Mouse (Mus musculus) MEL (cell line): ENCODE measurements around the gene Fcamr. TPM values are rescaled to one million over a fixed set of nuclear protein-coding genes. Genes with fewer than 3 reads are reported as not detected.

ENCODE experiments used
- DNase-seq: peaks from one replicate; pipeline ENCODE4 v3.0.0; 2011; ENCODE audit warnings: low read depth, low spot score
- H3K27ac ChIP-seq: 2 replicates; pipeline ENCODE4 v1.5.1; 2012; ENCODE audit warnings: low read depth, mild to moderate bottlenecking, control low read depth, low read length, moderate library complexity; ENCODE audit not compliant: control insufficient read depth
- H3K27me3 ChIP-seq, 2 experiments: fragments of 150-350 bp in 1 of 2; sonication (generic) in 1 of 2; 2 replicates each; pipeline ENCODE4 v1.6.1; 2012; ENCODE audit warnings: low read length in 2 of 2, mild to moderate bottlenecking in 2 of 2, improper control_type of control experiment in 1 of 2, moderate library complexity in 1 of 2; ENCODE audit not compliant: insufficient read depth in 2 of 2, control insufficient read depth in 1 of 2
- H3K36me3 ChIP-seq, 2 experiments: 2 replicates each; pipeline ENCODE4 v1.6.1; 2012 to 2014; ENCODE audit warnings: low read length in 2 of 2, improper control_type of control experiment in 1 of 2, inconsistent platforms in 1 of 2, mild to moderate bottlenecking in 1 of 2; ENCODE audit not compliant: insufficient read depth in 2 of 2, control insufficient read depth in 1 of 2
- H3K4me1 ChIP-seq, 2 experiments: fragments of 150-350 bp in 1 of 2; sonication (generic) in 1 of 2; 2 replicates each; pipeline ENCODE4 v1.6.1; 2012; ENCODE audit warnings: low read length in 2 of 2, improper control_type of control experiment in 1 of 2, mild to moderate bottlenecking in 1 of 2; ENCODE audit not compliant: insufficient read depth in 2 of 2, control insufficient read depth in 1 of 2
- H3K4me3 ChIP-seq, 2 experiments: fragments of 150-350 bp in 1 of 2; sonication (generic) in 1 of 2; 2 replicates each; pipeline ENCODE4 v1.5.1; 2012; ENCODE audit warnings: low read depth in 2 of 2, low read length in 2 of 2, mild to moderate bottlenecking in 2 of 2, moderate library complexity in 2 of 2, control low read depth in 1 of 2, improper control_type of control experiment in 1 of 2; ENCODE audit not compliant: control insufficient read depth in 1 of 2, insufficient read depth in 1 of 2
- H3K79me2 ChIP-seq: 2 replicates; pipeline ENCODE4 v1.6.1; 2012; ENCODE audit warnings: mild to moderate bottlenecking, low read length, moderate library complexity; ENCODE audit not compliant: control insufficient read depth, poor library complexity, insufficient read depth
- H3K9ac ChIP-seq: 2 replicates; pipeline ENCODE4 v1.6.1; 2012; ENCODE audit warnings: low read depth, mild to moderate bottlenecking, control low read depth, low read length, moderate library complexity; ENCODE audit not compliant: control insufficient read depth, poor library complexity, severe bottlenecking
- H3K9me3 ChIP-seq: fragments of 150-350 bp; sonication (generic); replicated peaks from 2 replicates; pipeline ENCODE4 v1.6.1; 2012; ENCODE audit warnings: mild to moderate bottlenecking, low read length, improper control_type of control experiment, moderate library complexity; ENCODE audit not compliant: insufficient read depth
- CHD1 ChIP-seq: IDR thresholded peaks from 2 replicates; pipeline ENCODE4 v1.6.1; 2012; ENCODE audit warnings: low read depth, mild to moderate bottlenecking, inconsistent platforms, low read length, improper control_type of control experiment
- ELF1 ChIP-seq: IDR thresholded peaks from 2 replicates; pipeline ENCODE4 v1.6.1; 2014; ENCODE audit warnings: low read depth, mild to moderate bottlenecking, inconsistent platforms, low read length, improper control_type of control experiment, moderate library complexity
- EP300 ChIP-seq, 2 experiments: IDR thresholded peaks; 2 replicates each; pipeline ENCODE4 v1.6.1; 2011; ENCODE audit warnings: improper control_type of control experiment in 2 of 2, low read length in 2 of 2, low read depth in 1 of 2, mild to moderate bottlenecking in 1 of 2
- GABPA ChIP-seq: IDR thresholded peaks from 2 replicates; pipeline ENCODE4 v1.6.1; 2012; ENCODE audit warnings: low read depth, mild to moderate bottlenecking, inconsistent platforms, low read length, improper control_type of control experiment, moderate library complexity
- HCFC1 ChIP-seq: IDR thresholded peaks from 2 replicates; pipeline ENCODE4 v1.6.1; 2012; ENCODE audit warnings: low read depth, mild to moderate bottlenecking, inconsistent platforms, low read length, improper control_type of control experiment, moderate library complexity
- JUND ChIP-seq: IDR thresholded peaks from 2 replicates; pipeline ENCODE4 v1.6.1; 2011; ENCODE audit warnings: low read depth, mild to moderate bottlenecking, improper control_type of control experiment, low read length
- MAX ChIP-seq: IDR thresholded peaks from 2 replicates; pipeline ENCODE4 v1.6.1; 2011; ENCODE audit warnings: low read length, improper control_type of control experiment
- MEF2A ChIP-seq: IDR thresholded peaks from 2 replicates; pipeline ENCODE4 v1.6.1; 2014; ENCODE audit warnings: low read depth, mild to moderate bottlenecking, inconsistent platforms, low read length, improper control_type of control experiment; ENCODE audit not compliant: poor library complexity, insufficient replicate concordance, severe bottlenecking; ENCODE audit errors: extremely low read depth
- MXI1 ChIP-seq: IDR thresholded peaks from 2 replicates; pipeline ENCODE4 v1.6.1; 2011; ENCODE audit warnings: mild to moderate bottlenecking, low read depth, low read length, improper control_type of control experiment
- MYB ChIP-seq: IDR thresholded peaks from 2 replicates; pipeline ENCODE4 v1.6.1; 2011; ENCODE audit warnings: mild to moderate bottlenecking, low read depth, low read length, improper control_type of control experiment
- NELFE ChIP-seq: IDR thresholded peaks from 2 replicates; pipeline ENCODE4 v1.6.1; 2011; ENCODE audit warnings: low read depth, low read length, improper control_type of control experiment
- NRF1 ChIP-seq: IDR thresholded peaks from 2 replicates; pipeline ENCODE4 v1.6.1; 2014; ENCODE audit warnings: low read depth, mild to moderate bottlenecking, inconsistent platforms, low read length, improper control_type of control experiment, moderate library complexity; ENCODE audit not compliant: poor library complexity, insufficient read depth, severe bottlenecking
- POLR2A ChIP-seq, 2 experiments: IDR thresholded peaks; 2 replicates each; pipeline ENCODE4 v1.6.1; 2011 to 2012; ENCODE audit warnings: low read length in 2 of 2, mild to moderate bottlenecking in 2 of 2, control low read depth in 1 of 2, improper control_type of control experiment in 1 of 2, low read depth in 1 of 2, moderate library complexity in 1 of 2; ENCODE audit not compliant: control insufficient read depth in 1 of 2, insufficient read depth in 1 of 2, poor library complexity in 1 of 2
- POLR2AphosphoS2 ChIP-seq: IDR thresholded peaks from 2 replicates; pipeline ENCODE4 v1.6.1; 2011; ENCODE audit warnings: low read length, improper control_type of control experiment
- POLR2AphosphoS5 ChIP-seq: IDR thresholded peaks from 2 replicates; pipeline ENCODE4 v1.6.1; 2012; ENCODE audit warnings: low read depth, borderline replicate concordance, mild to moderate bottlenecking, inconsistent platforms, low read length, moderate library complexity, mixed read lengths
- SIN3A ChIP-seq: IDR thresholded peaks from 2 replicates; pipeline ENCODE4 v1.6.1; 2012; ENCODE audit warnings: low read length, improper control_type of control experiment, inconsistent platforms
- TAL1 ChIP-seq: IDR thresholded peaks from 2 replicates; pipeline ENCODE4 v1.6.1; 2012; ENCODE audit warnings: mild to moderate bottlenecking, inconsistent platforms, low read length, moderate library complexity, mixed read lengths
- TBP ChIP-seq: IDR thresholded peaks from 2 replicates; pipeline ENCODE4 v1.8.0; 2011; ENCODE audit warnings: low read depth, low read length, improper control_type of control experiment
- USF2 ChIP-seq, 2 experiments: IDR thresholded peaks; 2 replicates each; pipeline ENCODE4 v1.6.1; 2011 to 2012; ENCODE audit warnings: improper control_type of control experiment in 2 of 2, low read length in 2 of 2, borderline replicate concordance in 1 of 2, inconsistent platforms in 1 of 2, low read depth in 1 of 2, mild to moderate bottlenecking in 1 of 2; ENCODE audit not compliant: insufficient read depth in 1 of 2
- ZC3H11A ChIP-seq: IDR thresholded peaks from 2 replicates; pipeline ENCODE4 v1.6.1; 2012; ENCODE audit warnings: low read depth, mild to moderate bottlenecking, inconsistent platforms, low read length, improper control_type of control experiment
- ZKSCAN1 ChIP-seq: IDR thresholded peaks from 2 replicates; pipeline ENCODE4 v1.6.1; 2012; ENCODE audit warnings: low read depth, mild to moderate bottlenecking, inconsistent platforms, low read length, improper control_type of control experiment, moderate library complexity
- ZMIZ1 ChIP-seq: IDR thresholded peaks from 2 replicates; pipeline ENCODE4 v1.6.1; 2012; ENCODE audit warnings: low read depth, mild to moderate bottlenecking, inconsistent platforms, low read length, improper control_type of control experiment, moderate library complexity
- polyA plus RNA-seq, 2 experiments: library from polyadenylated mRNA; stranded (reverse) in 1 of 2; unstranded in 1 of 2; fragments of >175 nt in 1 of 2; fragments of >200 nt in 1 of 2; gene quantifications; 2 replicates each; pipeline versions ENCODE4 v1.2.1 to v1.2.4; 2012; ENCODE audit warnings: low replicate concordance in 2 of 2, low read depth in 1 of 2; ENCODE audit not compliant: insufficient read length in 2 of 2, insufficient read depth in 1 of 2, missing spikeins in 1 of 2
- total RNA-seq: library from RNA; depleted of rRNA; stranded (reverse); fragments of 300-350 nt; gene quantifications from 2 replicates; pipeline ENCODE4 v1.2.3, GENCODE M21; 2012

The Fcamr gene
- total and polyA plus RNA-seq, 3 experiments = not detected

GRCm38 (mm10) chr1:130798551-130798950, 2.2 kb upstream of the Fcamr start:
- no peak for DNase-seq
- H3K9ac ChIP-seq = no peak overlapping the region
- TF ChIP-seq NELFE (no peak), TAL1 (no peak), POLR2AphosphoS2 (no peak), MEF2A (no peak), ZMIZ1 (no peak), NRF1 (no peak), ELF1 (no peak), GABPA (no peak)
- TF ChIP-seq, all 39 proteins: peak for 0
- H3K79me2 ChIP-seq = no peaks in the 10 kb centered on the region
- no peak overlapping the region for H3K27ac ChIP-seq
- no peaks in the 10 kb centered on the region for H3K36me3 ChIP-seq
- H3K4me3 ChIP-seq = no peak overlapping the region
- H3K4me1 ChIP-seq = no peaks in the 10 kb centered on the region
- peaks cover 2 to 13% of the 10 kb centered on the region in 2 experiments for H3K27me3 ChIP-seq
- no peaks in the 10 kb centered on the region for H3K9me3 ChIP-seq

GRCm38 (mm10) chr1:130799399-130799798, 1.3 kb upstream of the Fcamr start:
- Histone ChIP-seq H3K27me3 (peaks cover 2 to 13% of the 10 kb centered on the region in 2 experiments), H3K9me3 (no peaks in the 10 kb centered on the region), H3K4me3 (no peak overlapping the region), H3K36me3 (no peaks in the 10 kb centered on the region), H3K27ac (no peak overlapping the region), H3K9ac (no peak overlapping the region), H3K4me1 (no peaks in the 10 kb centered on the region), H3K79me2 (no peaks in the 10 kb centered on the region)
- DNase-seq = no peak
- TF ChIP-seq ELF1 (no peak), JUND (no peak), USF2 (IDR thresholded peaks at IDR 0.05; ENCODE audit: borderline replicate concordance in 1 of 2, insufficient read depth in 1 of 2, low read depth in 1 of 2, low read length in 2 of 2) (no peak), HCFC1 (no peak), ZC3H11A (no peak), NELFE (no peak), MXI1 (no peak), POLR2AphosphoS5 (no peak), SIN3A (no peak), POLR2A (IDR thresholded peaks at IDR 0.05; ENCODE audit: control insufficient read depth in 1 of 2, insufficient read depth in 1 of 2, low read depth in 1 of 2, low read length in 2 of 2, poor library complexity in 1 of 2) (no peak), CHD1 (no peak), MAX (no peak), MYB (no peak), EP300 (IDR thresholded peaks at IDR 0.05; ENCODE audit: low read depth in 1 of 2, low read length in 2 of 2) (no peak), MEF2A (no peak), TBP (no peak), ZKSCAN1 (no peak)
